Mouse (Mus musculus) limb, embryonic 14.5 days (tissue): ENCODE data around the gene Cox4i1. TPM values are rescaled to one million over a fixed set of nuclear protein-coding genes. Genes with fewer than 3 reads are reported as not detected.

ENCODE experiments used
- ATAC-seq: fragments of 200-750 bp; cut with Nextera tagmentation; 2 replicates; pipeline ENCODE4 v1.8.0; 2017; ENCODE audit warnings: low read depth, moderate number of reproducible peaks, moderate TSS enrichment; ENCODE audit not compliant: low FRiP score
- DNase-seq: peaks from one replicate; pipeline ENCODE4 v3.0.0-alpha.2; 2015; ENCODE audit warnings: low spot score
- H3K27ac ChIP-seq: fragments of 300-500 bp; sonication (generic); replicated peaks from 2 replicates; pipeline ENCODE4 v1.5.1; 2014; ENCODE audit warnings: low read depth, mild to moderate bottlenecking, low read length, moderate library complexity, mixed read lengths
- H3K27me3 ChIP-seq: fragments of 300-500 bp; sonication (generic); 2 replicates; pipeline ENCODE4 v1.6.1; 2014; ENCODE audit warnings: low read length, mixed read lengths; ENCODE audit not compliant: control insufficient read depth, insufficient read depth
- H3K36me3 ChIP-seq: fragments of 300-500 bp; sonication (generic); 2 replicates; pipeline ENCODE4 v1.6.1; 2014; ENCODE audit warnings: mild to moderate bottlenecking, low read length, moderate library complexity, mixed read lengths; ENCODE audit not compliant: control insufficient read depth, insufficient read depth
- H3K4me1 ChIP-seq: fragments of 300-500 bp; sonication (generic); 2 replicates; pipeline ENCODE4 v1.6.1; 2014; ENCODE audit warnings: antibody characterized with exemption, low read length, mixed read lengths; ENCODE audit not compliant: control insufficient read depth, insufficient read depth
- H3K4me2 ChIP-seq: fragments of 300-500 bp; sonication (generic); replicated peaks from 2 replicates; pipeline ENCODE4 v1.6.1; 2014; ENCODE audit warnings: low read depth, mild to moderate bottlenecking, low read length, moderate library complexity; ENCODE audit not compliant: severe bottlenecking
- H3K4me3 ChIP-seq: fragments of 300-500 bp; sonication (generic); replicated peaks from 2 replicates; pipeline ENCODE4 v1.5.1; 2014; ENCODE audit warnings: low read length
- H3K9ac ChIP-seq: fragments of 300-500 bp; sonication (generic); 2 replicates; pipeline ENCODE4 v1.6.1; 2014; ENCODE audit warnings: mild to moderate bottlenecking, low read depth, low read length, moderate library complexity; ENCODE audit not compliant: severe bottlenecking
- H3K9me3 ChIP-seq: fragments of 300-500 bp; sonication (generic); 2 replicates; pipeline ENCODE4 v1.6.1; 2016; ENCODE audit warnings: low read length; ENCODE audit not compliant: control insufficient read depth
- POLR2A ChIP-seq: fragments of 200-500 bp; IDR thresholded peaks from 2 replicates; pipeline ENCODE4 v1.8.0; 2012; ENCODE audit warnings: inconsistent platforms, mild to moderate bottlenecking, moderate library complexity, borderline replicate concordance; ENCODE audit not compliant: insufficient read depth, insufficient read length; ENCODE audit errors: extremely low read depth
- WGBS: fragments of 180-500 bp; shearing (Covaris S2); extraction: QIAGEN DNeasy Blood & Tissue Kit; methylation state at CpG from one replicate; pipeline ENCODE4 v1.1.7; 2014; 5-methylcytosine and 5-hydroxymethylcytosine counted together
- polyA plus RNA-seq, 2 experiments: library from polyadenylated mRNA; depleted of rRNA in 1 of 2; stranded (reverse) in 1 of 2; unstranded in 1 of 2; fragments of >200 nt; fragmentation: Nextera tagmentation in 1 of 2; extraction: Ambion mirVana in 1 of 2; gene quantifications; 2 replicates each; pipeline versions ENCODE4 v1.2.1 to v1.2.3; 2012 to 2014

Cox4i1 gene
- polyA plus RNA-seq, 2 experiments, result 964 to 1,017 TPM

DNA sequence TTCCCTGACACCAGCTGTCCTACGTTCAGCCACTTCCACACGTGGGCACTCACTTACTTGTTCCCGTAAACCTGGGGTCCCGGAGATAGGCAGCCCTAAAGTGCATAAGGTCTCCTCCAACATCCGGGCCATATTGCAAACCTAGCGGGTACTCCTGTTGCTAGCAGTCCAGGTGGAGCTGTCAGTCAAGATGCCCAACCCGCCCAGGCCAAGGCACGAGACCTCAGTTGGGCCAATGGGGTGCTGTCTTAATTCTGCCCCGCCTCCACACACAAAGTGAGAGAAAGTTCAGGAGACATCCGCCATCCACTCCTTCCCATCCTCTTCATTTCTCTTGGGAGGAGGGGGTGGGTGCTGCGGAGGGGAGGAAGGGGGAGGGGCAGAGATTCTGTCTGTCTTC lies 41.6 kb upstream of the Cox4i1 start:
- ATAC-seq (no peak), DNase-seq (no peak)
- no peaks in the 10 kb centered on the region; the same call in 1 of the 2 replicates for H3K4me1 ChIP-seq
- H3K9ac ChIP-seq, result no peak overlapping the region
- H3K4me2 ChIP-seq, result no peak overlapping the region
- no peaks in the 10 kb centered on the region for H3K9me3 ChIP-seq
- TF ChIP-seq POLR2A, result no peak
- no peak overlapping the region for H3K27ac ChIP-seq
- 57% methylated on average over 11 of the region's 11 CpGs for whole genome bisulfite sequencing
- H3K36me3 ChIP-seq, result no peaks in the 10 kb centered on the region
- H3K27me3 ChIP-seq, result no peaks in the 10 kb centered on the region
- no peak overlapping the region for H3K4me3 ChIP-seq

DNA sequence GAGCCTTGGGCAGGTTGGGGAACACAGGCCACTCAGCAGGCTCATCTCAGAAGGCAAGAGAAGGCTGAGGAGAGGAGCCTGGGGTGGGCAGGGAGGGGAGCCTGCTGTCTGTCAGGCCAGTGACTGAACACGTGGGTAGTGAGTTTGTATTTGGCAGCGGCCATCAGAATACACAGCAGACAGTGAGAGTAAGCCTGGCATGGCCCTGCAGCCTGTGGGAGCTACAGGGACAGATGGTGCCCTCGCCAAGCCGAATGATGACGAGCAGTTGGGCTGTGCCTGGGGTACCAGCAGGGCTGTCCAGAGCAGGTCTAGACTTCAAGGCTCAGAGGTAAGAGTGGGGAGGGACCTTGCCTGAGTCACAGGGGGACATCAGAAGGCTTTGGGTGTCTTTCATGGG lies 40.7 kb upstream of the Cox4i1 start:
- TF ChIP-seq POLR2A, result no peak
- ATAC-seq, result no peak
- no peak for DNase-seq
- no peak overlapping the region for H3K4me2 ChIP-seq
- no peak overlapping the region for H3K27ac ChIP-seq
- H3K36me3 ChIP-seq, result no peaks in the 10 kb centered on the region
- H3K9ac ChIP-seq, result no peak overlapping the region
- 84% methylated on average over 5 of the region's 5 CpGs for WGBS
- H3K27me3 ChIP-seq, result no peaks in the 10 kb centered on the region
- H3K4me3 ChIP-seq, result no peak overlapping the region
- no peaks in the 10 kb centered on the region; the same call in 1 of the 2 replicates for H3K4me1 ChIP-seq
- no peaks in the 10 kb centered on the region for H3K9me3 ChIP-seq

DNA sequence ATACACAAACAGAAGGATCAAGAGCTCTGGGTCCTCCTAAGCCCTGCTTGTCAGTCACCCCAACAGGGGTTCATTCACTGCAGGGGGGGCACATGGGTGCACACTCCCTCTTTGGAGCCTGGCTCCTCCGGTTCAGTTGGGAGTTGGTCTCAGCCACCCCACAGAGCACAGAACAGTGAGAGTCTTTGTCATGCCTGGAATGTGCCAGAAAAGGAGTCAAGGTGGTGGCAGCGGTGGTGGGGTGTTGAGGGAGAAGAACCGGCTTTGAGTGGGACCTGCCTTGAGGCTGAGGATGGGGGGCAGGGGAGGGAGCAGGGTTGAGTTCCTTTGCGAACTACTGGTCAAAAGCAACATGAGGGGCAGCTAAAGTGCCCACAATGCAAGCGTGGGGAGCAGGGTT lies 38.0 kb upstream of the Cox4i1 start:
- H3K27me3 ChIP-seq, result 0 out of 2 replicates have a peak, but pooled peaks cover 13% of the 10 kb centered on the region
- H3K4me1 ChIP-seq, result peaks cover 13% of the 10 kb centered on the region
- H3K9me3 ChIP-seq, result no peaks in the 10 kb centered on the region
- 58% methylated on average over 5 of the region's 5 CpGs for WGBS
- no peak for ATAC-seq
- H3K4me3 ChIP-seq, result no peak overlapping the region
- no peak overlapping the region for H3K9ac ChIP-seq
- TF ChIP-seq POLR2A, result no peak
- no peak overlapping the region for H3K4me2 ChIP-seq
- H3K27ac ChIP-seq, result no peak overlapping the region
- H3K36me3 ChIP-seq, result no peaks in the 10 kb centered on the region
- DNase-seq, result no peak

DNA sequence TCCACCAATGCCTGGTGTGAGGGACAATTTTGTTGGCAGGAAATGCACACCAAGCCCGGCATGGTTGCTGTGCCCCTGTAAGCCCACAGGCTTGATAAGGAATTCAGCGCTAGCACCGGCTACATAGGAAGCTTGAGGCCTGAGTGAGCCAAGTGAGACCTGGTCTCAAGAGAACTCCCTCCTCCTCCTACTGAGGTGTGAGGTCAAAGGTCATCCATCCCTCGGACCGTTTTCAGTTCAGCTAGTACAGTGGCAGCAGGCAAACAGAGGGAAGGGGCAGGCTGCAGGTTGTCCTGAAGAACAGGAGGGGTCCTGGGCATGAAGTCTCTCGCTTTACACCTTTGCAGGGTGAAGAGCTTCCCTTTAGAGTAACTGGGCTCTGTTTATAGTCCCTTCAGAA lies 37.2 kb upstream of the Cox4i1 start:
- H3K4me2 ChIP-seq, result no peak overlapping the region
- no peak overlapping the region for H3K27ac ChIP-seq
- H3K9ac ChIP-seq, result no peak overlapping the region
- peaks cover 13% of the 10 kb centered on the region for H3K4me1 ChIP-seq
- H3K36me3 ChIP-seq, result no peaks in the 10 kb centered on the region
- 0 out of 2 replicates have a peak, but pooled peaks cover 13% of the 10 kb centered on the region for H3K27me3 ChIP-seq
- ATAC-seq (no peak), DNase-seq (no peak)
- WGBS, result 40% methylated on average over 6 of the region's 6 CpGs
- no peak overlapping the region for H3K4me3 ChIP-seq
- no peak for TF ChIP-seq POLR2A
- no peaks in the 10 kb centered on the region for H3K9me3 ChIP-seq

- Histone ChIP-seq H3K4me2 (no peak overlapping the region), H3K27me3 (0 out of 2 replicates have a peak, but pooled peaks cover 13% of the 10 kb centered on the region), H3K27ac (no peak overlapping the region), H3K9me3 (no peaks in the 10 kb centered on the region), H3K36me3 (no peaks in the 10 kb centered on the region), H3K4me3 (no peak overlapping the region), H3K9ac (no peak overlapping the region), H3K4me1 (peaks cover 13% of the 10 kb centered on the region)
- no peak for ATAC-seq
- TF ChIP-seq POLR2A, result no peak
- no peak for DNase-seq
- 71% methylated on average over 21 of the region's 21 CpGs for WGBS
Observed at GRCm38 (mm10) chr8:120631441-120632375, 36.3 kb upstream of the Cox4i1 start.
